Mouse (Mus musculus): ENCODE results near the gene Neurl2.

GRCm38 (mm10) chr2:164832748-164833301 lies 431 bp downstream of the Neurl2 start, which contains the start of gene Ctsa:
- TF ChIP-seq CTCF (IDR thresholded peaks at IDR 0.05; ENCODE audit: low read depth) = peak; percentile 81
- no peak for TF ChIP-seq EP300 (optimal IDR thresholded peaks at IDR 0.05)

All from stomach, postnatal 0 days (tissue).